Mouse (Mus musculus): ENCODE measurements around the gene Pi16. TPM values are rescaled to one million over a fixed set of nuclear protein-coding genes. Genes with fewer than 3 reads are reported as not detected.
A peak's percentile ranks its signal among the peaks of the same experiment; 100 is the strongest.

The Pi16 gene
- polyA plus RNA-seq, 1 experiment from 2014 or later = 3.5 TPM

DNA sequence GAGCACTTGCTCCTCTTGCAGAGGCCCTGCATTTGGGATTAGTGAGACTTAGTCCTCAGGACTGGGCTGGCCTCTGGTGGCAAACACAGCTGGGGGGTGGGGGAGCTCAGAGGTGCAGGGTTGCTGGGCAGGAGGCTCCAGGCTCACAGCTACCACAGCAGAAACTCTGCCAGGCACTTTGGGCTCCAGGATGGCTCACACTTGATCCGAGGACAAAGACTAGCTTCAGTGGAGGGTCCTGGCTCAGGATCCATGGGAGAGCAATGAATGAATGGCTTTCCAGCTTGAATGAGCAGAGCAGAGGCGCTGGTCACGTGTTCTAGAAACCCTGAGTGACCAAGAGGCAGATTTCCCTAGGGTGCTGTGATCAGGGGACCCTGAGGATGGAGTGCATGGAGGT is 41.4 kb downstream of the Pi16 start:
- ATAC-seq (replicated peaks; ENCODE audit: extremely low read depth, insufficient read depth, low FRiP score) = no peak
- Histone ChIP-seq H3K4me1 (ENCODE audit: control insufficient read depth, insufficient read depth, low read length) (peaks cover 19% of the 10 kb centered on the region), H3K9me3 (replicated peaks; ENCODE audit: control insufficient read depth, low read length) (no peaks in the 10 kb centered on the region), H3K4me3 (ENCODE audit: low read length) (no peak overlapping the region), H3K4me2 (ENCODE audit: low read depth, low read length) (no peak overlapping the region), H3K27ac (ENCODE audit: low read length) (no peak overlapping the region), H3K27me3 (ENCODE audit: control insufficient read depth, insufficient read depth, low read length) (no peaks in the 10 kb centered on the region), H3K9ac (ENCODE audit: low read length) (no peak overlapping the region), H3K36me3 (ENCODE audit: control insufficient read depth, insufficient read depth) (no peaks in the 10 kb centered on the region)
- 68% methylated on average over 3 of the region's 3 CpGs for WGBS

DNA sequence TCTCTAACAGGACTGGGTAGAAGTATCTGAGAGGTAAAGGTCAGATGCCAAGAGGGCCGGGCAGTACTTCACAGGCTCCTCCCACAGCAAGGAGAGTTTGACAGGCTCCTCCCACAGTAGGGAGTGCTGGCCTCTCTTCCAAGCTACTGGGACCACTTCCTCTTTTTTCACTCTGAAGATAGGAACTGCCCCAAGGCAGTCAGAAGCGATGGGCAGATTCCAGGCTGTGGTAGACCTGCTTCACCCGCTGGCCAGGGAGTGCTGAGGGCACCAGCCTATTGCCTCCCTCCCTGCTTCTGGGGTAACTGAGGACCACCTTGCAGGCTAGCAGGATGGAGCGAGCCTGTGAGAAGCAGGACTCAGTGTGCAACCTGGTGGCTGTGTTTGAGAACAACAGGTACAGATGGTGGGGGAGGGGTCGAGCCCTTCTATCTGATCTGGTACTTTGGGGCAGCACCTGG is 43.3 kb downstream of the Pi16 start, which contains the start of gene Fgd2:
Fgd2 (plus strand) TSS at position 154 of the 461 bp plus-strand sequence.
- no peak within 1 kb of the TSS for H3K4me3 ChIP-seq (ENCODE audit: low read length)
- H3K27me3 ChIP-seq (ENCODE audit: control insufficient read depth, insufficient read depth, low read length) = no peaks in the 10 kb centered on the region
- ATAC-seq (replicated peaks; ENCODE audit: extremely low read depth, insufficient read depth, low FRiP score) = no peak
- H3K4me2 ChIP-seq (ENCODE audit: low read depth, low read length) = no peak within 1 kb of the TSS
- peaks cover 14% of the 10 kb centered on the region for H3K4me1 ChIP-seq (ENCODE audit: control insufficient read depth, insufficient read depth, low read length)
- H3K36me3 ChIP-seq (ENCODE audit: control insufficient read depth, insufficient read depth) = no peaks in the 10 kb centered on the region
- no peaks in the 10 kb centered on the region for H3K9me3 ChIP-seq (replicated peaks; ENCODE audit: control insufficient read depth, low read length)
- H3K27ac ChIP-seq (ENCODE audit: low read length) = no peak within 1 kb of the TSS
- WGBS = 16% methylated on average over 5 of the region's 5 CpGs
- H3K9ac ChIP-seq (ENCODE audit: low read length) = no peak within 1 kb of the TSS

DNA sequence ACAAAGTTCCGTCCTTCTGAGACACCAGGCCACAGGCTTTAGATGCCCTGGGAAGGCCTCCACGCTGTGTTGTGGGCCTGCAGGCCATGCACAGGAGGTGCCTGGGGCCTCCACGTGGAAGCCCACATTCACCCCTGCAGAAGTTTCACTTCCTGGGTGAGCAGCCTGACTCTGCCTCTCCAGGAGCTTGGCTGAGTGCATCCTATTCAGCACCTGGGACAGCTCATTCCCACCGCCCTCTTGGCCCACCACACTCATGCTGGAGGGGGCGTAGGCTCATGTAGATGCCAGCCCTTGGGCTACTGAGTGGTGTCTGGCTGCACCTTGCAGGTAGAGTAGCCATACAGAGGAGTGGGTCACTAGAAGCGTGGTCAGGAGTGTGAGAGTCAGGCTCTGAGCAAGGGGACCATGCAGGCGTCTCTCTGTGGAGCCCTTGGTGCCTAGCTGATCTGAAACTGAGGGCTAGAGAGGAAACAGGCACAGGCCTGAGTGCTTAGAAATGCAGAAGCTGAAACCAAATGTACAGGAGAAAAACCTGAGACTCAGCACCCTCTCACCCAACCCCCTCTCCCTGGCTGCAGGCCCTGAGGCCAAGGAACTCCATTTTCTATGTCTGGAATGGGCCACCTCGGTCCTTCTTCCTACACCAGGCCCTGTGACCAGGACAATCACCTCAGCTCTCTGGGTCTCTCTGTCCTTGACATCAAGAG is 44.7 kb downstream of the Pi16 start:
- H3K27me3 ChIP-seq (ENCODE audit: control insufficient read depth, insufficient read depth, low read length) = peaks cover under 1% of the 10 kb centered on the region; the same call in 1 of the 2 replicates
- H3K9me3 ChIP-seq (replicated peaks; ENCODE audit: control insufficient read depth, low read length) = no peaks in the 10 kb centered on the region
- no peak overlapping the region for H3K4me2 ChIP-seq (ENCODE audit: low read depth, low read length)
- H3K27ac ChIP-seq (ENCODE audit: low read length) = no peak overlapping the region
- peaks cover 3% of the 10 kb centered on the region for H3K4me1 ChIP-seq (ENCODE audit: control insufficient read depth, insufficient read depth, low read length)
- no peak overlapping the region for H3K9ac ChIP-seq (ENCODE audit: low read length)
- ATAC-seq (replicated peaks; ENCODE audit: extremely low read depth, insufficient read depth, low FRiP score) = no peak
- 55% methylated on average over 8 of the region's 8 CpGs for WGBS
- no peak overlapping the region for H3K4me3 ChIP-seq (ENCODE audit: low read length)
- no peaks in the 10 kb centered on the region for H3K36me3 ChIP-seq (ENCODE audit: control insufficient read depth, insufficient read depth)

DNA sequence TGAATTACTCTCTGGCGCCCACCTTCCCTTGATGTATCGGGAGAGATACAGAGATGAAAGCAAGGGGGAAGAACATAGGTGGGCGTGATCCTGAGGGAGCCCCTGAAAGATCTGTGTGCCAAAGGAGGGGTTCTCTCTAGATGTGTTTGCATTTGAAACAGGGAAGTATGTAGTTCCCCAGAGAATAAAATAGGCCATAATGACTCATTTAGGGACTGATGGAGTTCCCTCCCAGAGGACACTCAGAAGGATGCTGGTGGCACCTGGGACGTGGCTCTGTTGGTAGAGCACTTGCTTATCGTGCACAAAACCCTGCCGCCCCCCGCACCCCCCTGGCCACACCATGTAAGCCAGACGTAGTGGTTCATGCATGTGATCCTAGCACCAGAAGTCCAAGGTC is 45.6 kb downstream of the Pi16 start:
- H3K4me3 ChIP-seq (ENCODE audit: low read length) = no peak overlapping the region
- peaks cover 6% of the 10 kb centered on the region; the same call in 1 of the 2 replicates for H3K27me3 ChIP-seq (ENCODE audit: control insufficient read depth, insufficient read depth, low read length)
- H3K36me3 ChIP-seq (ENCODE audit: control insufficient read depth, insufficient read depth) = no peaks in the 10 kb centered on the region
- no peaks in the 10 kb centered on the region for H3K4me1 ChIP-seq (ENCODE audit: control insufficient read depth, insufficient read depth, low read length)
- no peak for ATAC-seq (replicated peaks; ENCODE audit: extremely low read depth, insufficient read depth, low FRiP score)
- H3K9ac ChIP-seq (ENCODE audit: low read length) = no peak overlapping the region
- WGBS = 78% methylated on average over 8 of the region's 8 CpGs
- H3K9me3 ChIP-seq (replicated peaks; ENCODE audit: control insufficient read depth, low read length) = no peaks in the 10 kb centered on the region
- H3K27ac ChIP-seq (ENCODE audit: low read length) = no peak overlapping the region
- H3K4me2 ChIP-seq (ENCODE audit: low read depth, low read length) = no peak overlapping the region

DNA sequence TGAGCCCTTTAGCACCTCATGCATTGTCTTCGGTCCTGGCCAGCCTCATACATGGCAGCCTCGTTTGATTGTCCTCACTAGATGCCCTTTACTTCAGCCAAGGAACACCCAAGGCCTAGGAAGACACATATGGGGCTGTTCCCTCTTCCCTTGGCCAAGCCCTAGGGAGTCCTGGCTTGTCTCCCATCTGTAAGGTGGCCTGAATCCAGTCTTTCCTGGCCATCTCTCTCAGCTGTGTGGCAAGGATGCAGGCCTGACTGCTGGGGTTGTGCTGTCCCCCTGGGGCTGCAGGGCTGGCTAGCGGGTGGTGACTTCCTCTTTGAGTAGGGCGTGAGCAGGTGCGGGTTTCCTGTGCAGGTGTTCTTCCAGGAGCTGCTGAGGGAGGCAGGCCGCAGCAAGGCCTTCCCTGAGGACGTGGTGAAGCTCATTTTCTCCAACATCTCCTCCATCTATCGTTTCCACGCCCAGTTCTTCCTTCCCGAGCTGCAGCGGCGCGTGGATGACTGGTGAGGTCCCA is 47.7 kb downstream of the Pi16 start:
- Histone ChIP-seq H3K27me3 (ENCODE audit: control insufficient read depth, insufficient read depth, low read length) (peaks cover 6% of the 10 kb centered on the region; the same call in 1 of the 2 replicates), H3K9me3 (replicated peaks; ENCODE audit: control insufficient read depth, low read length) (no peaks in the 10 kb centered on the region), H3K27ac (ENCODE audit: low read length) (no peak overlapping the region), H3K36me3 (ENCODE audit: control insufficient read depth, insufficient read depth) (no peaks in the 10 kb centered on the region), H3K4me2 (ENCODE audit: low read depth, low read length) (no peak overlapping the region), H3K4me3 (ENCODE audit: low read length) (no peak overlapping the region), H3K9ac (ENCODE audit: low read length) (no peak overlapping the region), H3K4me1 (ENCODE audit: control insufficient read depth, insufficient read depth, low read length) (no peaks in the 10 kb centered on the region)
- 75% methylated on average over 13 of the region's 13 CpGs for WGBS
- ATAC-seq (replicated peaks; ENCODE audit: extremely low read depth, insufficient read depth, low FRiP score) = no peak

DNA sequence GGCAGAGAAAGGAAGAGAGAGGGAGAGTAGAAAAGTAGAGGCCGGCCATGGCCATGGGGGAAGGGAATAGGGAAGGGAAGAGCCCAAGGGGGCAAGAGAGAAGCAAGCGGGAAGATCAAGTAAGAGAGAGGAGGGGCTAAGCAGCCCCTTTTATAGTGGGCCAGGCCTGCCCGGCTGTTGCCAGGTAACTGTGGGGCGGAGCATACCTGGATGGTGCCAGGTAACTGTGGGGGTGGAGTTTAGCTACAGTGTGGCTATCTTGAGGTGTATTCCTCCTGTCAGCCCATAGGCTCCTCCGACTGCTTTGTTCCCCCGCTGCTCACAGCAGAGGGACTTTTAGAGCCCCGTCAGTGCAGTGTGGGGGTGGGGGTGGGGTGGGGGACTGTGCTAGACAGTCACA is 51.2 kb downstream of the Pi16 start:
- WGBS = 30% methylated on average over 7 of the region's 7 CpGs
- Histone ChIP-seq H3K4me2 (ENCODE audit: low read depth, low read length) (no peak overlapping the region), H3K4me1 (ENCODE audit: control insufficient read depth, insufficient read depth, low read length) (no peaks in the 10 kb centered on the region), H3K27me3 (ENCODE audit: control insufficient read depth, insufficient read depth, low read length) (peaks cover 6% of the 10 kb centered on the region; the same call in 1 of the 2 replicates), H3K36me3 (ENCODE audit: control insufficient read depth, insufficient read depth) (no peaks in the 10 kb centered on the region), H3K9me3 (replicated peaks; ENCODE audit: control insufficient read depth, low read length) (no peaks in the 10 kb centered on the region), H3K27ac (ENCODE audit: low read length) (no peak overlapping the region), H3K9ac (ENCODE audit: low read length) (peak overlapping the region; percentile 25; the same call in 1 of the 2 replicates), H3K4me3 (ENCODE audit: low read length) (no peak overlapping the region)
- no peak; the same call in 1 of the 2 replicates for ATAC-seq (replicated peaks; ENCODE audit: extremely low read depth, insufficient read depth, low FRiP score)

DNA sequence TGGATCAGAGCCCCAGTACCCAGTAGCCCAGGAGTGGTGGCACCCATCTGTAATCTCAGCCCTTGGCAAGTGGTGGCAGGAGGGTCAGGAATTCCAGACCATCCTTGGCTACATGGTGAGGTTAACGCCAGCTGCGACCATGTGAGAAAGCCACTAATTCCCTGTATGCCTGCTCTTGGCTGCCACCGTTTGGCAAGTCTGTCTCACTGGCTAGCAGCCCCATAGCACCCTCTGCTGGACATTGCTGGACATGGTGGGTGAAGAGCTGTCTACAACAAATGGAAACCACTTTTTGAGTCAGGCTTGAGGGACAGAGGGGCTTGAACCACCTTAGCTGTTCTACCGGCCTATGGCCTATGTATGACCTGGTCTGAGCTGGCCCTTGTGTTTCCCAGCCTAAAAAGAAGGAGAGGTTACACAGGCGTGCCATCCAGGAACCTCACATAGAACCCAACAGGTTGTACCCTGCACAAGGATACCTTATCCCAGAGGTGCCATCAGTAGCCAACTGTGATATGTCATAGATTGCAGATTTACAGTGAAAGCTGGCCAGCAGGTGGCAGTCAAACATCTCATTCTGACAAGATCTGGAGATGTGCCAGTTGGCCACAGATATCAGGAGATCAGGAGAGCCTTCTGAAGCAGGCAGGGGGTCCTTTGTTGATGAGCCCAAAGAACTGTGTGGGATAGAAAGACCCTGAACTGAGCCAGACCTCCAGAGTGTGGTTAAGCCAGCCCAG is 53.7 kb downstream of the Pi16 start:
- no peaks in the 10 kb centered on the region for H3K9me3 ChIP-seq (replicated peaks; ENCODE audit: control insufficient read depth, low read length)
- H3K4me1 ChIP-seq (ENCODE audit: control insufficient read depth, insufficient read depth, low read length) = no peaks in the 10 kb centered on the region
- no peak overlapping the region for H3K4me3 ChIP-seq (ENCODE audit: low read length)
- no peak overlapping the region for H3K4me2 ChIP-seq (ENCODE audit: low read depth, low read length)
- H3K27me3 ChIP-seq (ENCODE audit: control insufficient read depth, insufficient read depth, low read length) = peaks cover 6% of the 10 kb centered on the region; the same call in 1 of the 2 replicates
- no peaks in the 10 kb centered on the region for H3K36me3 ChIP-seq (ENCODE audit: control insufficient read depth, insufficient read depth)
- no peak overlapping the region for H3K27ac ChIP-seq (ENCODE audit: low read length)
- peak; percentile 78 for ATAC-seq (replicated peaks; ENCODE audit: extremely low read depth, insufficient read depth, low FRiP score)
- H3K9ac ChIP-seq (ENCODE audit: low read length) = no peak overlapping the region
- 7% methylated on average over 5 of the region's 5 CpGs for WGBS

DNA sequence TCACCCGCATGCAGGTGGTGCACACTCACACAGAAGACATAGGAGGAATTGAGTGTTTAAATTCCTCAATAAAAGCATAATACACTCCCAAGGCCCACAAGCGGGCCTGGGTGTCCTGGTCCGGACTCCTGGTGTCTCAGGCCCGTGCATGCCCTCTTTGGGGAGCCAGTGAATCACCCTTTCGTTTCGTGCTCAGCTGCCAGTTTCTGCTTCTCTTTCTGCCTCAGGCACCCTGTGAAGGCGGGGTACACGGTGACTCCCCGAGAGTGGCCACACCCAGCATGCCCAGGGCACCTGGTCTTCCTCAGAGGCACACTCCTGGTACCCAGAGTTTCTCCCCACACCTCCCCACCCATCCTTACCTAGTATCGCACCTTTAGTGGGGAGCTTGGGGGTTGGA is 58.4 kb downstream of the Pi16 start:
- WGBS = 79% methylated on average over 10 of the region's 10 CpGs
- Histone ChIP-seq H3K9ac (ENCODE audit: low read length) (no peak overlapping the region), H3K27ac (ENCODE audit: low read length) (no peak overlapping the region), H3K4me2 (ENCODE audit: low read depth, low read length) (no peak overlapping the region), H3K4me3 (ENCODE audit: low read length) (no peak overlapping the region), H3K27me3 (ENCODE audit: control insufficient read depth, insufficient read depth, low read length) (no peaks in the 10 kb centered on the region), H3K9me3 (replicated peaks; ENCODE audit: control insufficient read depth, low read length) (no peaks in the 10 kb centered on the region), H3K36me3 (ENCODE audit: control insufficient read depth, insufficient read depth) (no peaks in the 10 kb centered on the region), H3K4me1 (ENCODE audit: control insufficient read depth, insufficient read depth, low read length) (no peaks in the 10 kb centered on the region)
- ATAC-seq (replicated peaks; ENCODE audit: extremely low read depth, insufficient read depth, low FRiP score) = no peak

DNA sequence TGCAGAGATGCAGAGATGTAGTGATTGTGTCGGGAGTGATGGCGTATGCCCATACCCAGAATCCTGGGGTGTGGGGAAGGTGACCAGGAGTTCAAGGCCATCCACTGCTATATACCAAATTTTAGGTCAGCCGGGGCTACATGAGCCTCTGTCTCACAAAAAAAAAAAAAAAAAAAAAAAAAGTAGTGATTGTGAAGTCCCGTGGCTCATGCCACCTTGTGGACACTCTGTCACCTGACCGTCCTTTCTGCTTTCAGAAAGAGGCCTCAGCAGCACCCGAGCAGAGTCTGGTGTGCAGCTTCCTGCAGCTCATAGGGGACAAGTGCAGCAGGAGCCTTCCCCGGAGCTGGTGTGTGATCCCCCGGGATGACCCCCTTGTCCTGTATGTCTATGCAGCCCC is 60.6 kb downstream of the Pi16 start:
- no peak overlapping the region for H3K4me3 ChIP-seq (ENCODE audit: low read length)
- no peak overlapping the region for H3K4me2 ChIP-seq (ENCODE audit: low read depth, low read length)
- H3K27me3 ChIP-seq (ENCODE audit: control insufficient read depth, insufficient read depth, low read length) = no peaks in the 10 kb centered on the region
- H3K36me3 ChIP-seq (ENCODE audit: control insufficient read depth, insufficient read depth) = no peaks in the 10 kb centered on the region
- WGBS = 58% methylated on average over 8 of the region's 8 CpGs
- H3K4me1 ChIP-seq (ENCODE audit: control insufficient read depth, insufficient read depth, low read length) = no peaks in the 10 kb centered on the region
- no peak overlapping the region for H3K9ac ChIP-seq (ENCODE audit: low read length)
- no peak overlapping the region for H3K27ac ChIP-seq (ENCODE audit: low read length)
- no peak for ATAC-seq (replicated peaks; ENCODE audit: extremely low read depth, insufficient read depth, low FRiP score)
- no peaks in the 10 kb centered on the region for H3K9me3 ChIP-seq (replicated peaks; ENCODE audit: control insufficient read depth, low read length)

All from heart, embryonic 16.5 days (tissue).